Mouse (Mus musculus) layer of hippocampus, postnatal 10 days (tissue): ENCODE measurements around the gene Rsph3b. TPM values are rescaled to one million over a fixed set of nuclear protein-coding genes. Genes with fewer than 3 reads are reported as not detected.
"Not testable (repeated sequence)": the region's sequence is repeated elsewhere in the genome, so short reads cannot be mapped to it uniquely, and the experiment has no call there.

Source experiments
- DNase-seq, 2 experiments: peaks; one replicate each; pipeline ENCODE4 v3.0.0; 2021; ENCODE audit warnings: low spot score in 2 of 2
- long read RNA-seq: library from polyadenylated mRNA; stranded (forward); transcript quantifications from one replicate; pipeline ENCODE4 v2.0.0, GENCODE M21; 2023
- total RNA-seq, 2 experiments: library from RNA; stranded (reverse); gene quantifications; 2 replicates each; pipeline ENCODE4 v1.2.3; 2021

The Rsph3b gene
- total RNA-seq: 10 to 100 TPM; 34.3 to 34.7 TPM
- long read RNA-seq, transcript Rsph3b-202 (8 exons, 2,243 nt): major isoform, 18 of 27 reads
- long read RNA-seq, partial matches to known transcripts: 6 of 27 reads
- long read RNA-seq, other reads (novel, unspliced or antisense): 2 of 27 reads

GRCm38 (mm10) chr17:6947984-6948768, at the start of gene Rsph3b:
TSS of gene Rsph3b (minus strand) at chr17:6948682.
- peak; percentile 78 to 84 for DNase-seq

DNA sequence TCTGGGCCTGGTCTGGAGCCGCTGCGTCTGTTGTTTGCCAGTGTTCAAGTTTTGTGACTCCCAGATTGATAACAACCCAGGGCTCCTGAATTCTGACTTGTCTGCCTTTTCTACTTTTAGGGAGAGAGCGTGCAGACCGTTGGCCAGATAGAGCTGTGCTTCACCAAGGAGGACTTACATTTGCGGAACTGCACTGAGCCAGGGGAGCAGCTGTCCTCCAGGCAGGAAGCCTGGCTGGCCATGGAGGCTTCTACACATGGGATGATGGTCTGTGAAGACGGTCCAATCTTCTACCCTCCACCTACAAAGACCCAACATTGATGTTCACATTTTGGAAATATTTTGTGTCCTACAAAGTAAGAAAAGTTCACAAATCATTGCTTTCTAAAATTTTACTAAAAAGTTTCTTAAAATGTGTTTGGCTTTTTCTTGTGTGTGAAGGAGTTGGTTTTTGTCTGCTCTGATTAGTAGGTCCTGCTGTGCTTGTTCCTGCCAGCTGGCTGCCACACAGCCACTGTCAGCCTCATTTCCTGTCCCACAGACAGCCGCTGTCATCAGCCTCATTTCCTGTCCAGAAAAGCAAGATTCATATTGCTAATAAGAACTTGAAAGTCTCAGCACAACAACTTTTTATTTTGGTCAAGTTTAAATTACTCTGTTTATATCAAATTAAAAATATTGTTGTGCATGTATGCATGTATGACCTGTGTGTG, 49.5 kb upstream of the Rsph3b start:
- DNase-seq: not testable (repeated sequence)

DNA sequence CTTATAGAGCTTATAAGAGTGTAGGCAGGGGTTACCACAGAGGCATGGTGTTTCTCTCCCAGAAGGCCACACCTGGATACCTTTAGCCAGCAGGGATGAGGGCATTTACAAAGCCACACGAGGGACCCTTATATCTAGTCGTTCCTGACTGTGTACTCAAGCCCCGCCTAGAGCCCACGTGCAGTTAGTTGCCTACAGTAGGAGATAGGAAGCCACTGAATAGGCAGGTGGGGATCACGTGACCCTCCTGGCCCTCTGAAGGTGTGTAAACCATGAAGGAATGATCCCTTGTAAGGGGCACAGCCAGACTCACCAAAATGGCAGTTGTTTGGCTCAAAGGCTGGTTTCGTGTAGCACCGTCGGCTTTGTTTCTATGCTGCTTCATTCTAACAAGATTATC, 48.3 kb upstream of the Rsph3b start:
- not testable (repeated sequence) for DNase-seq

DNA sequence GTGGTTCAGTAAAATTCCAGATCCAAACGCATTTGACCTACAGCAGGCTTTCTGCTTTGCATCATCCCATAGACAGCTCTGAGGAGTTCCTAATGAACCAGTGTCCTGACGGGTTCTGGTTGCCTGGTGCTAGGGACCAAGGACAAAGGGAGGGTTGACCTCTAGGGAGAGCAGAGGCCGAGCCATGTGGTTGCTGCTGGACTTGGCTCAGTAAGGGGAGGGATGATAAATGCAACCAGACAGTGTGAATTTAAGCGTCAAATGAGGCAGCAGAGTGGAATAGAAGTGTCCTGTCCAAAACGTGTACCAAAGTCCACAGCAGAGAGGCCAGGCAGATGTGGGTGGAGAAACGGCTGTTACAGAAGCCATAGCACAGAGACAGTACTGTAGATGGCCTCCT, 47.0 kb upstream of the Rsph3b start:
- not testable (repeated sequence) for DNase-seq

DNA sequence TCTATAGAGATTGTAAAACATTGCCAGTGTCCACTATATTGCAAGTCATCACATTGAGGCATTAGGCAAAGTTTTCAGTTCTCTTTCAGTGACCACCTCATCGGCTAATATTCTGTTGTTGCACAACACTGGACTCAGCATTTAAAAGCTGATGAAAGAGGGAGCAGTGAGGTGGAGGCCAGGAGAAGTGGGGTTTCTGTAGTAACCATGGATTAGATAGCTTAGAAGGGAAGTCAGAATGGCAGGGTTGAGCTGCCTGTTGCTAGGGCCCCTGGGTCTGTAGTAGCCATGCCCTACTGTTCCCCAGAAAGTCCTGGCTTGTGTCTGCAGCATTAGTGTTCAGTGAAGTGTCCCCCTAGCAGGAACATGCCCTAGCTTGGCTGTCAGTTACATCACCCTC, 37.6 kb upstream of the Rsph3b start:
- DNase-seq: not testable (repeated sequence)

DNA sequence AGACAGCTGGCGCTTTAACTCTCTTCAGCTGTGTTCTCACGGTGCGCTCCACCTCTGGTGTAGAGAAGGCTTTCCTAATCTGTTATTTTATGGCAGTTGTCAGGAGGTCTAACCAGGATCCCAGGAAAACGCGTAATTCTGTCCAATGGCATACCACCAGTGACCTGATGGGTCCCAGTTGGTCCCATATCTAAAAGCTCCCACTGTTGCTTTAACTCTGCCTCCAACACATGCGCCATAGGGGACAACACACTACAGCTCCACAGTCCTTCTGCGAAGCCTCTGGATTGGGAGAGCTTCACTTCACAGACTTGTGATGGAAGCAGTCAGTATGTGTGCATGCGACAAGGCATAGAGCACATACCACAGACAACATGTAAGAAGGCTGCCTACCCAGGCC, 31.7 kb upstream of the Rsph3b start:
- not testable (repeated sequence) for DNase-seq

GRCm38 (mm10) chr17:6979380-6979779, 30.9 kb upstream of the Rsph3b start:
- not testable (repeated sequence) for DNase-seq

GRCm38 (mm10) chr17:6978287-6979248, 30.1 kb upstream of the Rsph3b start, which contains the start of gene Gm49721:
TSS of gene Gm49721 (plus strand) at chr17:6978904.
- peak; percentile 54 to 64 for DNase-seq

DNA sequence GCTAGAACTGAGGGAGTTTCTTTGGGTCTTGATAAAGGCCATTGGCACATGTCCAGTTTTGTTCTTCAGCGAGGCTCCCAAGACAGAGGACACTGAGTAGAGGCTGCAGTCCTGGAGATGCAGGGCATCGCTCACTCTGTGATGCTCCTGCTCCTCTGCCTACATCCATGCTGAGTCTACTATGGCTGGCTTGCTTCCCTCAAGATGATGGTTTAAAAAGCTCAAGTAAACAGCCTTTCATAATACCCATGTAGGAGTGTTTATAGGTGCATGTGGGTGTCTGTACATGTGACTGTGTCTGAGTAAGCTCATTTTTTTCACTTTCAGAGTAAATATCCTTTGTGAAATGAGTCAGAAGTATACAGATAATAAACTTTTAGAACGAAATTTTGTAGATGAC, 26.5 kb upstream of the Rsph3b start:
- DNase-seq: not testable (repeated sequence)

- DNase-seq: not testable (repeated sequence)
These were observed 24.4 kb upstream of the Rsph3b start for GRCm38 (mm10) chr17:6972836-6973396.

- DNase-seq: not testable (repeated sequence)
These were observed 22.8 kb upstream of the Rsph3b start for GRCm38 (mm10) chr17:6971238-6971637.

DNA sequence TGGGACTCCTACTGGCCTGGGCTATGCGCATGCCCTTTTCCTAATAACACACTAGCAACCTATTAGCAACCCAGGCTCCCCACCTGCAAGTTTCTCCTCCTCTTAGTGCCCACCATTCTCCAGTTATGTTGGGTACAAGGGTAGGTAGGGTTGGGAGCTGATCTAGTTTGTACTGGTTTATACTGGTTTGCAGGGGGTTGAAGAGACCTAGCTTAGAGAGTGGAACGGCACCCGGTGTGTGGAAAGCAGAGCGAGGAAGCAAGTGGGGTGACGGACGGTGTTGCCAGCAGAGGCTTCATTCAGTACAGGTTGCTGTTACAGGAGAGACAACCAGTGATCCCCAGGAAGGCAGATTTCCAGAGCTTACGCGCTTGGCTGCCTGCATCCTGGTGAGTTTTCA, 21.9 kb upstream of the Rsph3b start, which contains the start of gene Rnaset2b:
Rnaset2b (plus strand) TSS at position 301 of the 400 bp plus-strand sequence.
- not testable (repeated sequence) for DNase-seq

- not testable (repeated sequence) for DNase-seq
These were observed 19.2 kb upstream of the Rsph3b start for GRCm38 (mm10) chr17:6967673-6968072.

DNA sequence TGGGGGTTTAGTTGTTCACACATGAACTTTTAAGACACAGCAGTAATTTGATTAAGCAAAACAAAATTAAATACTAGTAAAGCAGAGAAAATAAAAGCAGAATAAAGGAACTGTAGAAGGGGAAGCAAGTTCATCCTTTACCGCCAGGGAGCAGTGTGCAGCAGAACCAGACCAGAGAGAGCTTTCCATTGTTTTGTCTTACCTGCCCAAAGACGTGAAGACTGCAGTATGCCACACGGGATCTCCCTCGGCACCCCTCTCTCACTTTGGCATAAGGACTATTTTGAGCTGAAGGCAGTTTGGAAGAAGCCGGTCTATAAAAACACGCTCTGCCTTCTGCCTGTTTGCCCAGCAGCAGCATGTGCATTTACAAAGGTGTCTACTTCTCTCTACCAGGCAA, 16.9 kb upstream of the Rsph3b start:
- DNase-seq: peak; percentile 16 to 52

DNA sequence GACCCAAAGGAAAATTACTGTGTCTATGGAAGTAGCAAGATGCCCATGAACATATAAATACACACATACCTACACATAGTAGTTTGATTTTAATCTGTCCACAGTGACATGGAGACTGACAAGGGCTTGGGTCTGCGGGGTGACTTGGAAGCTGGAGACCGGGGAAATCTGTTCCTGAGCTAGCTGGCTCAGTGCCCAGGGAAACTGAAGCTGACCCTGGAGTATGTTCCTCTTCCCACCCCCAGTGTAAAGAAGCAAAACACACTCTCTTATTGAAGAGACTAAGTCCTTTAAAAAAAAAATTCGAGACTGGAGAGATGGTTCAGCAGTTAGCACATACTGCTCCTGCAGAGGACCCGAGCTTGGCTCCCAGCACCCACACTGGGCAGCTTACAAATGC, 14.5 kb upstream of the Rsph3b start:
- DNase-seq: not testable (repeated sequence)

DNA sequence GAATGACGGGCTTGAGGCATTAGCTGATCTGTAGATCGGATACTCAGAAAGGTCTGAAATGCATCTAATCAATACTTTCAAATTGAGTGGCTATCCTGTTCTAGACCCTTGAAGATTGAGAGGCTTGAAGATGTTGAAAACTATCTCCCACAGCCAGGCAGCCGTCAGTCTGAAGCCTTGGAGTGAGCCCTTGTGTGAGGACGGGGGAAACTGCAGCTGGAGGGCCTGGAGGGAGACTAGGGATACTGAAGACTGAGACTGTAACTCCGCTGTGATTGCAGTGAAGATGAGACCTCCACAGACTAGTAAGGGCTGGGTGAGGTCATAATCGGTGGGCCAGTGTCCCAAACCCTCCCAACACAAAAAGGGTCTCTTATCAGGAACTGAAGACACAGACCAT, 13.9 kb upstream of the Rsph3b start:
- not testable (repeated sequence) for DNase-seq

DNA sequence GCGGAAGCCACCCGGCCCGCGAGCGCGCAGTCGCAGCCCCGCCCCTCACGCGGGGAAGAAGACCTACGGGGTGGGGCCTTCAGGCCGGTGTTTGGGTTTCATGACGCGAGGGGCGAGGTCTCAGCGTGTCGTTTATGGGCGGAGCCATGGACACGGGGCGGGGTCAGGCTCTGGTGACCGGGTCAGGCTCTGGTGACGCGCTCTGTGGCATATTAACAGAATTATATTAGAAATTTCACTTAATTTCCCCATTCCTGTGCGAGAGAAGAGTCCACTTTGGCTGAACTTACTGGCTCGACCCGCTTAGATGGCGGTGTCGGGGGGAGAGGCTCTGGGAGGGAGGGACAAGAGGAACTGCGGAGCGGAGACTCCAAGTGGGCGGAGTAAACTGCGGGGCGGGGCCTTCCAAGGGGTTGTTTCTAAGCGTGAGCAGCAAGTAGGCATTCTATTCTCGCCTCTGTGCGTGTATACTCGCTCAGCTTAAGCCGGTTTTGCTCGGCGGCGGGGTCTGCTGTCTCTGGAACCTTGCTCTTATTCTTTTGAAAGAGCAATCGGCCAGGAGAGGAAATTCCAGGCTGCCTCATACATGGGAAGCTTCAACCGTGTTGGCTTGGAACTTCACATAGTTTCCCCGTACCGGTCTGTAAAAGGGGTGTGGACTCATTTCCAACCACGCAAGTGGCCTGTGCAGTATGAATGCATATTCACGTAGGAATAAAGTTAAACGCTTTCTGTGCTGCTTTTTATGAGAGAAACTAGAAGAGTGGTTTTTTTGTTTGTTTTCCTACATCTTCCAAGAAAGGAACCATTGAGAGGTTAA, 12.9 kb upstream of the Rsph3b start:
- peak; percentile 31 to 49 for DNase-seq

DNA sequence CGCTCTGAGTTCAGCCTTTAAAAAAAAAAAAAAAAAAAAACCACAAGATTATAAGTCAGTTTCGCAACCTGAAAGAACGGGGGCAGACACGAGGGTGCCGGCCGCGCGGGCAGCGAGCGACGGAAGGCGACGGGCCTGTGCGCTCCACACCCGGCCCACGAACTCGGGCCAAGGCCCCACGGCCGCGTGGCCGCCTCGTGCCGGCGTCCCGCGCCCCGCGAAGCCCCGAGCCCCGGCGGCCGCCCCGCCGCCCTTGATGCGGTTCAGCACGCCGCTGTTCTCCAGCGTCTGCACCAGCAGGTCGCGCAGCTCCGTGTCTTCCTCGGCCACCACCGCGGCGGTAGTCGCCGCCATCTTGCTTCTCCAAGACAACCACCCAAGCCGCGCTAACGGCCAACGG, 12.3 kb upstream of the Rsph3b start, which contains the start of gene Tagap1:
Tagap1 (minus strand) TSS at position 381 of the 400 bp plus-strand sequence.
- DNase-seq: peak; percentile 49 to 60

GRCm38 (mm10) chr17:6960349-6960748, 11.9 kb upstream of the Rsph3b start:
- not testable (repeated sequence) for DNase-seq
